Mouse (Mus musculus): ENCODE data around the gene Pik3r6.

The Pik3r6 gene

GRCm38 (mm10) chr11:68583906-68584480 is 81.2 kb downstream of the Pik3r6 start:
- no peak for DNase-seq (ENCODE audit: low spot score)

GRCm38 (mm10) chr11:68585890-68586289 is 83.1 kb downstream of the Pik3r6 start:
- DNase-seq (ENCODE audit: low spot score), result no peak

- no peak for DNase-seq (ENCODE audit: low spot score)
Observed at GRCm38 (mm10) chr11:68586721-68587120, 83.9 kb downstream of the Pik3r6 start, which contains the start of gene Ccdc42. Gene Ccdc42 (plus strand): TSS chr11:68587021.

DNA sequence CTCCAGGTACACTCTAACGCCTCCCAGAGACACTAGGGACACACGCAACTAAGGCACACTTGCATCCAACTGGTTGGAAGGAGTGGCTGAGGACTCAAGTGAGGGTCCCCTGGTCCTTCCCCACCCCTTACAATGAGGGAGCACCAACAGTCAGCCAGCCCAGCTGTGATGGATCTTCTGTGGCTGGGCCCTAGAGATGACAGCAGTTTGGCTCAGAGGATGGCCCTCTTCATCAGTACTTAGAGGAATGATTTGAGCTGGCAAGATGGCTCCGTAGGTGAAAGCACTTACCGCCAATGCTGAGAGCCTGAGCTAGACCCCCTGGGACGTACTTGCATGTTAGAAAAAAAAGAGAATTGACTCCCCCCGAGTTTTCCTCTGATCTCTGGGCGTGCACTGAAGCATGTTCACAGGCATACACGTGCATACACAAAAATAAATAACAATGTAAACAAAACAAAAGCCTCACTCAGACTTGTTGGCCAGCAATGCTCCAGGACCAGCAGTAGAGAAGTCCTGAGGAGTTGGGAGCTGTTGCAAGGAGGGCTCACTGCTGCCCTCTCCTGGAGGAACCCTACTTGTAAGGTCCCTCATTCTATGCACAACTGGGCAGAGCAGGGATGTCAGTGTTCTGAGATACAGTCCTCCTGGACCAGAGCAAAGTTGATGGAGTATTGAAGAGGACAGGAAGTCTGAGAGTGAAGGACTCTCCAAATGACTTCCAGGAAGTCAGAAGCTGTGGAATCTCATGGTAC is 86.4 kb downstream of the Pik3r6 start:
- DNase-seq (ENCODE audit: low spot score), result no peak

DNA sequence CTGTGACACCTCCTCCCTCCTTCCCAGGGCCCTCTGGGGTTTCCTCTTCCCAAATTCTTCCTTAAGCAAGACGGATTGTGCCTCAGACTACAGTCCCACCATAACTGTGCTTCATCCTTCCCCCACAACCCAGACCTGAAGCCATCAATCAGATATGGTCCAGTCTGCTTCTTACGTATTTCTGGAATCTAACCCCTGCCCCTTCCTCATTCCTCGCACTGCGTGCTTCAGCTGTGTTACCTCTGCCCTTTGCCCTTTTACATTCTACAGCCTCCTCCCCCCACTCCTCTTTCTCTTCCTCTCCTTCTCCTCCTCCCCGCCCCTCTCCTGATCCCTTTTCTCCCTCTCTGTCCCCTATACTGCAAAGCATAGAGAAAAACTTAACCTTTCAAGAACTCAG is 88.9 kb downstream of the Pik3r6 start:
- no peak for DNase-seq (ENCODE audit: low spot score)

DNA sequence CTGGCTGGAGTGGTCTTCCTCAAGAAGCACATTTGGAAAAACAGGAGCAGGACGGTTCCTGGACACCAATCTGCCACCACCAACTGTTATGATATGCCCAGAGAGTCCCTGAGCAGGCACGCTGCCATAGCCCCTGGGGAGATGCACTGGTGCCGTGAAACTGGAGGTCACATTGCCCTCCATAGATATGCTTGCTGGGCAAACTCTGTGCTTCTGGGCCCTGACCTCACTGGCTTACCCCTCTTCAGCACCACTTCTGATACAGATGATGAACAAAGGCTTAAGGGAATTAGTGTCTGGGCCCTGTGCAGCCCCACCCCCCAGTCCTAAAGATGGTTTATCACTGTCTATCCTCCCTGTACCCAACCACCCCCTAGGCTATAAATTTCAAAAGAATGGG is 90.4 kb downstream of the Pik3r6 start:
- DNase-seq (ENCODE audit: low spot score), result no peak

DNA sequence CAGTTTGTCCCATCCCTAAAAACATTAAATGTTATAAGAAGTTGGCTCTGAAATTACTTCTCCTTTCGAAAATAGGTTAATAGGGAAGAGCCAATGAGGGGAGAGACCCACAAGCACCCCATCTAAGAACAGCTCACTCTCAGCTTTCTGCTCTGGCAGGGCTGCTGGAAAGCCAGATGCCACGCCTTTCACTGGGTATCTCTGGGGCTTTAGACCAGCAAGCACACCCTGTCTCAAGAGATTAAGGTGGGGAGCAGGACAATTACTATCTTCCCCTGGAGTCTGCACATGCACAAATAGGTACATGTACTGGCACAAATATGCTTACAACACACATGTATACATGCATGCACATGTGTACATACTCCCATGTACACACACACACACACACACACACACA is 95.1 kb downstream of the Pik3r6 start:
- no peak for DNase-seq (ENCODE audit: low spot score)

DNA sequence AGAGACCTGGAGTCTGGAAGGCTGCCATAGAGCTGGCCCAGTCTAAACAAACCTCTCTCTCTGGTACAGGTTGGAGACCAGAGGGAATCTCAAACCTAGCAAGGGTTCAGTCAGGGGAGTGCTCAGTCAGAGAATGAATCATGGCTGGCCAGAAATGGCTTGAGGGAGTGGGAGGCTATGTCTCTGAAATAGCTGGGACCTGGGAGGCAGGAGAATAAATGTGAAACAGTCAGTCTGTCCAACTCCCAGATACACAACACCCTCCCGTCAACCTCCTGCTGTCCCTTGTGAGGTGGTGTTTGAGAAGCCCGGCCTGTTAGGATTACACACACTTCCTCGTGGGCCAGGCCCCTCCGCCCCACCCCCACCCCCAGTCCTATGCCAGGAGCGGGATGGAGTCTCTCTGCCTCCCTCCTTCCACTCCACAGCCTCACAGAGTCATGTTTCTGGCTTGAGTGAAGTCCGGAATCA is 97.8 kb downstream of the Pik3r6 start:
- DNase-seq (ENCODE audit: low spot score), result no peak

GRCm38 (mm10) chr11:68601486-68601991 is 98.7 kb downstream of the Pik3r6 start:
- no peak for DNase-seq (ENCODE audit: low spot score)
